Mouse (Mus musculus): ENCODE data around the gene Nup93.

The Nup93 gene

GRCm38 (mm10) chr8:94361774-94362431, 147.5 kb downstream of the Nup93 start:
- DNase-seq (ENCODE audit: low read depth, low spot score), result peak; percentile 50

GRCm38 (mm10) chr8:94362607-94363239, 148.4 kb downstream of the Nup93 start:
- DNase-seq (ENCODE audit: low read depth, low spot score), result no peak

DNA sequence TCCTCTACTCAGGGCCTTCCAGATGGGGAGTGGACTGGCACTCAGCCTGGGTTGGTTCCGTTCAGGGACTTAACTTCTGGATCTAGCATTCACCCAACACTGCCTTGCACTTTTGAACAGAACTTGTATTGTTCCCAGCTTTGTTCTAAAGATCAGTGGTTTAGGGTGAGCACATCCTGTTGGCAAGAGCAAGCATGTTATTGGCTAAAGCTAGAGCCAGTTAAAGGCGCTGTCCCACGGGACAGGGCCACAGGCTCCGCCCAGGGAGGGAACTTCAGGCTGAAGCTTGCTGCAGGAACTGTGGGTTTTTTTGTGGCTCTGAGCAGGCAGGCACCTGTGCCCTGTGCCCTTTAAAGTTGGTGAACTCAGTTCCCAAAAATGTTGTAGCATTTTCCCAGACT, 148.9 kb downstream of the Nup93 start:
- DNase-seq (ENCODE audit: low read depth, low spot score), result peak; percentile 48

DNA sequence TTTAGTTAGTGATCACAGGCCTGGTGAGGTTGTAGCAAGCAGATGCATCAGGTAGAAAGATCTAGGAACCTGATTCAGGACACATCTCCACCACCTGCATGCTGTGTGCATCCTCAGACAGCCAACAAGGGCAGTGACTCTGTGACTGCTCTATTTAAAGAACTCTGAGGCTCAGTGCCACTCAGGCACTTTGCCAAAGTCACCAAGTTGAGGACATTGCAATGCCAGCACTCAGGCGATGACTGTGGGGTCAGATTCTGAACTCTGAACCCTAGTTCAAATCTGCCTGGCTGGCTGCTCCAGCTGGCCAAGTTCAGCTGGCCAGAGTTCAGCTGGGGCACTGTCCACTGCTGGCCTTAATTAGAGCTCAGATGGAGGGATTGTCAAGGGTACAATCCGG, 149.5 kb downstream of the Nup93 start:
- no peak for DNase-seq (ENCODE audit: low read depth, low spot score)

DNA sequence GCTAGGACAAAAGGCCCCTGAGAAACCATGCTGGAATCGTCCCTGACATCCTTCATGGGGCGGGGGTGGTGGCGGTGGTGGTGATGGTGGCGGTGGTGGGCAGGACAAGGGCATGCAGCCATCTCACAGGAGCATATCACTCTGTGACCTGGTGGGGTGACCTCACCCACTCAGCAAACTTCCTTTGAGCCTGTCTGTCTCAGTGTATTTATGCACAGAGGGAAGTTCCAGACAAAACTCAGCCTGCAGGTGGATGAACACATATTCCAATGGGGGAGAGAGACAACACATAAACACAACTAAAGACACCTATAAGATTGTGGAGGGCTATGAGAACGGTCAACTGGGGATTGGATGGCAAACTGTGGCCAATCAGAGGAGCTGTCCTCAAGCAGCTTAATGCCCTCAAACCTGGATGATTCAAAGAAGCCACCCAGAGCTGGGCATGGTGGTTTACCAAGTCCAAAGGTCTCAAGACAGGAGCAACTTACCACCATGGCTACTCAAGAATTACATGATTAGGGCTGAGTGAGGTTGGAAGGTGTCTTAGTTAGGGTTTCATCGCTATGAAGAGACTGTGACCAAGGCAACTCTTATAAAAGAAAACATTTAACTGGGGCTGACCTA, 150.4 kb downstream of the Nup93 start:
- DNase-seq (ENCODE audit: low read depth, low spot score), result no peak

DNA sequence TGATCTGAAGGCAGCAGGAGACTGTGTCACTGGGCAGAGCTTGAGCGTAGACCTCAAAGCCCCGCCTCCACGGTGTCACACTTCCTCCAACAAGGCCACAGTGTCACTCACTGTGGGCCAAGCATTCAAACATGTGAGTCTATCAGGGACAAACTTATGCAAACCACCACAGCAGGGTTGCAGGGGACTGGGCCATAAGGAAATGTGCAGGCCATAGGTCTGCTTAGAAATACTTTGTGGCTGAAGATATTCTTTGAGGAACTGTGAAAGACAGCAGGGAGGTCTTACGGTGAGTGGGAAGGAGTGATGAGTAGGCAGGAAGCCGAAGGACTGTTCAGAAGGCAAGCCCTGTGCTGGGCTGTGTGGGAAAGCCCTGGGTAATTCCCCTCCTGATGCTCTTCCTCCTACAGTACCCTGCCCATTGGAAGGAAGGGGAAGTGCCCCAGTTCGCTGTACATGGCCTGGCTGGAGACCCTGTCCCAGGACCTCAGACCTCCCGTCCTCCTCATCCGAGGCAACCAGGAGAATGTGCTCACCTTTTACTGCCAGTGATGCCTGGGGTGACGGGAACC, 151.1 kb downstream of the Nup93 start:
- no peak for DNase-seq (ENCODE audit: low read depth, low spot score)

Measured in ZHBTc4 (cell line).